Mouse (Mus musculus): ENCODE results near the gene Shank2.

The Shank2 gene

DNA sequence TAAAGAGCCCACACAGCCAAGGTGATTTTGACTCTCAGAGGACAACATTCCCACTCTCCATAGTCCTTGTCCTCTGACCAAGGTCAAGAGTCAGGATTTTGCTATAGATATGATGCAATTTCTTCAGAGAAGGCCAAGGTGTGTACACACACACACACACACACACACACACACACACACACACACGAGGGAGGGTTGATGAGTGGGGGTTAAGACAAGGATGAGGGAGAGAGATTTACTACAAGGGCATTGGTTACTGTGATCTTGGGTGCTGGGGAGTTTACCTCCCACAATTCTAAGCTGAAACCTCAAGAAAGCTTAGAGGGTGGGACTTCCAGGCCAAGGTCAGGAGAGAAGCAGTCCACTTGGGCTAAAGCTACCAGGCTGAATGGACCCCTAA lies 104.2 kb downstream of the Shank2 start:
- DNase-seq (ENCODE audit: low read depth, low spot score): no peak

- no peak for DNase-seq (ENCODE audit: low read depth, low spot score)
Observed at GRCm38 (mm10) chr7:144106352-144107011, 104.8 kb downstream of the Shank2 start.

DNA sequence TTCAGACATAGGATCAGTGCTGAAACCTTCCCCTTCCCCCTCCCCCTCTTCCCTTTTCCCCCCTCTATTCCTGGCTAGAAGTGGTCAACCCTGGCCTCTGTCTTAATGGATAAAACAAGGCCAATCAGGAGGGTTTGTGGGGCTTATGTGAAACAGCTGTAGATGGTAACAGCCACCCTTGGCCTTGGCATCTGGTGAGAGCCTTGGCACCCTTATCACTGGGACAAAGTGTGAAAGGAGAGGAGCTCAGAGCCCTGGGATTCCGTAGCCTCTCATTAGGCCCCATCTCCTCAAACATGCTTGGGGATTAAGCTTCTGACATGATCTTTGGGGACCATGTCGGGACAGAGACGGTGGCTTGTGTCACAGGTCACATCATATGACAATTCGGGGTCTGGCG lies 106.4 kb downstream of the Shank2 start:
- DNase-seq (ENCODE audit: low read depth, low spot score): no peak

GRCm38 (mm10) chr7:144111026-144111604 lies 109.4 kb downstream of the Shank2 start:
- DNase-seq (ENCODE audit: low read depth, low spot score): no peak

GRCm38 (mm10) chr7:144111981-144112380 lies 110.3 kb downstream of the Shank2 start:
- no peak for DNase-seq (ENCODE audit: low read depth, low spot score)

DNA sequence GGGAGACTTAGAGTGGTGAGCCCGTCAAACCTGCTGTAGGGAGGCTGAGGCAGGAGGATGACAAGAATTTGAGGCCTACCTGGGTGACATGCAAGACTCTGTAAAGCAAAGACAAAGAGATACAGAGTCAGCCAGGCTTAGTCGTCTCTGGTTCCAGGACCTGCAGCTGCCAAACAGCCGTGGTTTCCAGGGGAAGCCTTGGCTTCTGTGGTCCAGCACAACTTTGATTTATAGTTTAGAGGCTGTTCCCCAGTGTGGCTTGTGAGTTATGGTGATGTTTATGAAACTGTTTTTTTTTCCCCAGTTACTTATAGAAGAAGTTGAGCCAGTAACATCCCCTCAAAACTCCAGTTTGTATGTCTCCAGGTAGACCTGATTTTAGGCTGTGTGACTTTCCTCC lies 112.5 kb downstream of the Shank2 start:
- no peak for DNase-seq (ENCODE audit: low read depth, low spot score)

- DNase-seq (ENCODE audit: low read depth, low spot score): no peak
Observed at GRCm38 (mm10) chr7:144119562-144119961, 117.8 kb downstream of the Shank2 start.

DNA sequence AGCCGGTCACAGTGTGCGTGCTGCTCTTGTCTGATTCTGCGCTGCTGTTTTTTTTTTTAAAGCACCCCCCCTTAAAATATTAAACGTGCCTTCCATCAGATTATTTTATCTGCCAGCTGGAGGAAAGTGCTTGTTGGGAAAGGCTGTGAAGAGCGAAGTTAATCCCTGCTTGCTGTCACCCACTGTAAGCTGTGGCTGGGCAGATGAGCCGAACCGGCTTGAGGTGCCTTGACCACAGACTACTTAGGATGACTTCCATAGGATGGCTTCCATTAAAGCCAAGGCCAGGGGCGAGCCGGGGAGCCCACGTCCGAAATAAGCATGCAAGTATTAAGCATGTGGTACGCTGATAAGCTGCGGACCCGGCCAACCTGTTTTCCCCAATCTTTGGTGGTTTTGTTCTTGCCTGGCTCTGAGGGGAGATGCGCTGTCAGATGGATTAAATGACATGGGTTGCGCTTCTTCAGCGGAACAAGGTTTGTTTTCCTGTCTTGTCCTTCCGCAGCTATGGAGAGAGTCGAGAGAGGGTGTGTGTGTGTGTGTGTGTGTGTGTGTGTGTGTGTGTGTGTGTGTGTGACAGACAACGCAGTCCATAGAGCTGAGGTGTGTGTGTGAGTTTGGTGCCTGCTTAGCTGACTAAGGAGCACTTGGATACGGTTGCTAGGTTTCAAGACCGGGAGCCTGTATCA lies 131.1 kb downstream of the Shank2 start:
- DNase-seq (ENCODE audit: low read depth, low spot score): peak; percentile 80

DNA sequence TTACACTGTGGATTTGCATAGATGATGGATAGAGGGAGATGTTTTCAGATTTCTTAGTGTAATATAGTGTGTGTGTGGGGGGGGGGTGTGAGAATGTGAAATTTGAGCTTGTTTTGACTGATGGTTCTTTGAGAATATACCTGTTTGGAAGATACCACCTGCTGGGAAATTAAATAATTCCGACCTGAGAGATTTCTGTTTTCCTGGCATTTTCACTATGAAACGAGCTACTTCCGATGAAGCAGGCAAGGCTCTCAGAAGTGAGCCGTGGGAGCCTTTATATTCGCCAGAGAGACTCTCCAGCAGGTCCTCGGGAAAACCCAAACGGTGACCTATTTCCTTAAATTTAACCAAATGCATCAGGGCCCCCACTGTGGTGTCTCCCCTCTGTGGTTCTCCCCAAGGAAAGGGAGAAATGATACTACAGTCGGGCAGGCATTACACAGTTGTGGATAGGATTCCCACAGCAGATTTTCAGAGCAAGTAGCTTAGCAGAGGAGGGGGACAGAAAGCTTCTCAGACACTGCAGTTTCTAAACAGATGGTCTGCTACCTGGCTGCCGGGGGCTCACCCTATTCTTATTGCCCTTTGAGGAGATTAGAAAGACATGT lies 131.8 kb downstream of the Shank2 start:
- no peak for DNase-seq (ENCODE audit: low read depth, low spot score)

GRCm38 (mm10) chr7:144134699-144135098 lies 133.0 kb downstream of the Shank2 start:
- no peak for DNase-seq (ENCODE audit: low read depth, low spot score)

DNA sequence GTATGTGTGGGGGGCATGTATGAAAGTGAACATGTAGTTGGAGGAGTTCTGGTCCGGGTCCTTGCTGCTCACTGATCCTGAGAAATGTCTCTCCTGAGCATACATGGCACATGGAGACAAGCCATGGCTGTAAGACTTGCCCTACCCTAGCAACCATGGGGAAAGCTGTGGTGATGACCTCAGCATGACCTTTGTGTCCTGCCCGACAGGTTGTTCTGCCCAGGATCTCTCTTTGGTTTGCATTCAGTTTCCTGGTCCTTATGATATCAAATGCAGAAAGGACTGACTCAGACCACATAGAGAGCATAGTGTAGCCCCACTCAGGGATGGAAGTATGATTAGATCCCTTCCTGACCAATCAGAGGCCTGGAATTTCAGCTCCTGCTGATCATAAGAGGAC lies 136.1 kb downstream of the Shank2 start:
- no peak for DNase-seq (ENCODE audit: low read depth, low spot score)

- no peak for DNase-seq (ENCODE audit: low read depth, low spot score)
Observed at GRCm38 (mm10) chr7:144138476-144138875, 136.7 kb downstream of the Shank2 start.

DNA sequence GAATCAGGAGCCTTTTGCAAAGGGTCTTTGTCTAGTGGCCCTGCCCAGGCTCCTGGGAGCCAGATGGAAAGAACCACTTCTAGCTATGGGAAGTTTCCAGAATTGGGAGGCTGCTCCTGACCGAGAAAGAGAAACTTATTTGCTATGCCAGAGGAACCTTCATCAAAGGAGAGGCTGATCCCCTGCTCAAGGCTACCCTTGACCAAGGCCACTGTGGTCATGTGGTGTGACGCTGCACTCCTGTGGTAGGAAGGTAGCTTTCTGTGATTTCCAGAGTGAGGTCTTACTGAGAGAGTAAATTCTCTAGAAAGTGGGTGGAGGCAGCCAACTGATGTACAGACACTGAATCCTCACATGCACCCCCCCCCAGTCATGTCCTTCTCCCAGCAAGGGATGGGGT lies 138.0 kb downstream of the Shank2 start:
- no peak for DNase-seq (ENCODE audit: low read depth, low spot score)

DNA sequence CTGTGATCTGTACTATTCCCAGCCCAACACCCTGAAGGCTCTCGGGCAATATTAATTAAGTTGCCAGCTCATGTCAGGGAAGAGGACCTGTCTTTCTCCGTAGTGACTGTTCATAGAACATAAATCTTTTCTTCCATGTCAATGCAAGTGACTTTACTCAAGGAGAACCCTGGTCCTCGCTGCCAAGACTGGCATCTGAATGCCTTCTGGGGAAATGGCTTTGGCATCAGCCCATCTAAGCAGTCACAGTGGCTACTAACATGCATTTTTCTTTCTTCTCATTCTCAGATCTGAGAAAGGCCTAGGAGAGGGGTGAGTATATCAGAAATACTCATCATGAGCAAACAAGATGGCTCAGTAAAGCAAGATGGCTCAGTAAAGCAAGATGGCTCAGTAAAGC lies 138.7 kb downstream of the Shank2 start:
- DNase-seq (ENCODE audit: low read depth, low spot score): no peak

- no peak for DNase-seq (ENCODE audit: low read depth, low spot score)
Observed at GRCm38 (mm10) chr7:144142036-144142435, 140.3 kb downstream of the Shank2 start.

DNA sequence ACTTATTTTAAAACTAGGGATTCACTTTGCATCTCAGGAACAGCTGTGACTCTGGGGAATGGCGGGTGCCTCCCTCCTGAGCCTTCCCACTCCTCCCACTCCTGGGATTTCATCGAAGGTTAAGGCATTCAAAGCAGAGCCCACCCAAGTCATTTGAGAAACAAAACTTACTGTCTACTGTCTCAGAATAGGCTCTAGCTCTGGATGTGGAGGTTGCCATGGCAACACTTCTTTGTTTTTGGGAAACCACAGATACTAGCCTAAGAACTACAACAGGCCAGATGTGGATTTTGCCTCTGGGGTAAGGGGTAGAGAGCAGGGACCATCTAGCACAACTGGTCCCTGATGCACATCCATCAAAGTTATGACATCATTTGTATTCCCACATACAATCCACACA lies 142.2 kb downstream of the Shank2 start:
- no peak for DNase-seq (ENCODE audit: low read depth, low spot score)

DNA sequence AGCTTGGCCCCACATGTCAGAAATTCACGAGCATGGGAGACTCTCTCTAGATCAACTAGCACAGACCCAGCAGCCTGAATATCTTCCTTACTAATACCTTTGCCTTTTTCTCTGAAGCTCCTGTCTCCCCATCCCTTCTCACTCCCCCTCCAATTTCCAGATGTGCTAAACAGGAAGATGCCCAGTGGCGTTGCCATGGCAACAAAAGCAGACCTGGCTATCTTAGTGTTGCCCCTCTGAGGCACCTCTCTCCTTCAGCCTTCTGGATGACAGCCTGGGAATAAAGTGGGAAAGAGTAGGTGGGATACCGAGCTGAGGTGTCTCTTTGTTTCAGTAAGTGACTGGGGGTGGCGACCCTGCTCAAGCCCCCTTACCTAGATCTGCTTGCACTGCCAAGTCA lies 146.4 kb downstream of the Shank2 start:
- DNase-seq (ENCODE audit: low read depth, low spot score): no peak

DNA sequence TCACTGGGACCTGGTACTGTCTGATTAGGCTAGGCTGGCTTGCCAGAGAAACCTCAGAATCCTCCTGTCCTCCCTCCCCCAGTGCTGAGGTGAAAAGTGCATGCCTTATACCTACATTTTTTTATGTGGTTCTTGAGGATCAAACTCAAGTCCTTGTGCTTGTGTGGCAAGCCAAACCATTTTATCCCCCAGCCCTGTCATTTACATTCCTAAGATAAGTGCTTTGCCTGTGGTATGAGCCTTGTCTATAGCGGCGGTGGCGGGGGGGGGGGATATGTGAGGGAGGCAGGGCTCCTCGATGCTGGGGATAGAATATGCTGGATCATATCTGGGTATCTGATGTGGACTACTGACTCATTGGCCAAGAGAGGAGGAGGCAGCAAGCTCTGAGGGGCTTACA lies 151.4 kb downstream of the Shank2 start:
- DNase-seq (ENCODE audit: low read depth, low spot score): no peak

GRCm38 (mm10) chr7:144153682-144154081 lies 152.0 kb downstream of the Shank2 start:
- DNase-seq (ENCODE audit: low read depth, low spot score): no peak

DNA sequence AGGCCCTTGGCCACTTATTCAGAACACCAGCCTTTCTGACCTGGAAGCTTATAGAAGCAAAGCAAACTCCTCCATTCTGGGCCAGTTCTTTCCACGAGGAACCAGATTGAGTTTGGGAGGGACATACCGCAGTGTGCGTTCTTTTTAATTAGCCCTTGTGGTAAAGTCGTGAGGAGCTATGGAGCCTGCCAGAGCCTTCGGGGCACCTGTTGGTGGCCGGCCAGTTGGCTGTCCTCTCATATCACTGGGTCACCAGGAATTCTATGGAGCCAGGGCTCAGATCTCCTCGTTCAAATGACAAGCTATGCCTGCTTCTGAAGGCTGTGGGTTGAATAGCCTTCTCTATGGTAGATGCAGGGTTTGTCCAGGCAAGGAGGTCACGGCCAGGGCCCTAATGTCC lies 156.2 kb downstream of the Shank2 start:
- no peak for DNase-seq (ENCODE audit: low read depth, low spot score)

- DNase-seq (ENCODE audit: low read depth, low spot score): no peak
Observed at GRCm38 (mm10) chr7:144159556-144159955, 157.8 kb downstream of the Shank2 start.

- DNase-seq (ENCODE audit: low read depth, low spot score): no peak
Observed at GRCm38 (mm10) chr7:144160066-144160465, 158.3 kb downstream of the Shank2 start.

All from telencephalon, adult 2 months (tissue).